Mouse (Mus musculus) forebrain, embryonic 13.5 days (tissue): ENCODE measurements around the gene Baiap2. TPM values are rescaled to one million over a fixed set of nuclear protein-coding genes. Genes with fewer than 3 reads are reported as not detected.

ENCODE experiments used
- ATAC-seq: fragments of 200-750 bp; cut with Nextera tagmentation; 2 replicates; pipeline ENCODE4 v1.8.0; 2017
- H3K27ac ChIP-seq: fragments of 300-500 bp; sonication (generic); 2 replicates; pipeline ENCODE4 v1.5.1; 2015; ENCODE audit warnings: inconsistent platforms, mild to moderate bottlenecking, moderate library complexity
- H3K27me3 ChIP-seq: fragments of 300-500 bp; sonication (generic); 2 replicates; pipeline ENCODE4 v1.6.1; 2015; ENCODE audit warnings: mild to moderate bottlenecking, inconsistent platforms
- H3K36me3 ChIP-seq: fragments of 300-500 bp; sonication (generic); 2 replicates; pipeline ENCODE4 v1.6.1; 2015; ENCODE audit warnings: mild to moderate bottlenecking, inconsistent platforms; ENCODE audit not compliant: poor library complexity, severe bottlenecking
- H3K4me1 ChIP-seq: fragments of 300-500 bp; sonication (generic); 2 replicates; pipeline ENCODE4 v1.6.1; 2015; ENCODE audit warnings: inconsistent platforms
- H3K4me2 ChIP-seq: fragments of 300-500 bp; sonication (generic); 2 replicates; pipeline ENCODE4 v1.6.1; 2015; ENCODE audit warnings: inconsistent platforms, mild to moderate bottlenecking, moderate library complexity
- H3K4me3 ChIP-seq: fragments of 300-500 bp; sonication (generic); 2 replicates; pipeline ENCODE4 v1.5.1; 2015; ENCODE audit warnings: mild to moderate bottlenecking, inconsistent platforms
- H3K9ac ChIP-seq: fragments of 300-500 bp; sonication (generic); 2 replicates; pipeline ENCODE4 v1.6.1; 2015; ENCODE audit warnings: mild to moderate bottlenecking, inconsistent platforms
- H3K9me3 ChIP-seq: fragments of 300-500 bp; sonication (generic); replicated peaks from 2 replicates; pipeline ENCODE4 v1.6.1; 2016; ENCODE audit warnings: inconsistent platforms
- WGBS: fragments of 180-500 bp; shearing (Covaris S2); methylation state at CpG from one replicate; pipeline ENCODE4 v1.1.7; 2015; 5-methylcytosine and 5-hydroxymethylcytosine counted together
- polyA plus RNA-seq: library from polyadenylated mRNA; unstranded; fragments of >200 nt; fragmentation: Nextera tagmentation; extraction: Ambion mirVana; gene quantifications from 2 replicates; pipeline ENCODE4 v1.2.1, GENCODE M21; 2015

The Baiap2 gene
- polyA plus RNA-seq, 1 experiment from 2014 or later = 14.2 TPM

DNA sequence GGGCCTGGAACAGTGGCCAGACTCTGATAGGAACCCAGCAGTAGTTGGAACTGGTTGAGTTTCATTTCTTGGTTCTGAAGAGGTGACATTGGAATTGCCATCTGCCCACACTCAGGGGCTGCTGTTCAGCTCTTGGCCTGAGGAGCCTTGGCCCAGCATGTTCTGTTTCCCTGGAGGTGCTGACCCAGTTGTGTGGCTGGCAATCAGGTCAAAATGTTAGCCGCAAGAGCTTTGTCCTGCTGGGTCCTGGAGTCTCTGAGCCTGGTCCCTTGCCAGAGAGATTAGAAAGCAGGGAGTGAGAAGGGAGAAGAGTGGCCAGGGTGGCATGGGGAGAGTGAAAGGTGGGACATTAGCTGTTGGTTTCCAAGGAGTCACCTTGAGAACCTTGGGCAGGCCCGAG is 6.2 kb downstream of the Baiap2 start:
- H3K4me3 ChIP-seq = no peak overlapping the region
- 0 out of 2 replicates have a peak, but pooled peaks cover 2% of the 10 kb centered on the region for H3K27me3 ChIP-seq
- no peak for ATAC-seq
- no peaks in the 10 kb centered on the region for H3K36me3 ChIP-seq
- no peak overlapping the region for H3K9ac ChIP-seq
- WGBS = 86% methylated on average over 2 of the region's 2 CpGs
- no peak overlapping the region for H3K27ac ChIP-seq
- H3K9me3 ChIP-seq = no peaks in the 10 kb centered on the region
- H3K4me2 ChIP-seq = no peak overlapping the region
- H3K4me1 ChIP-seq = peaks cover 27% of the 10 kb centered on the region

DNA sequence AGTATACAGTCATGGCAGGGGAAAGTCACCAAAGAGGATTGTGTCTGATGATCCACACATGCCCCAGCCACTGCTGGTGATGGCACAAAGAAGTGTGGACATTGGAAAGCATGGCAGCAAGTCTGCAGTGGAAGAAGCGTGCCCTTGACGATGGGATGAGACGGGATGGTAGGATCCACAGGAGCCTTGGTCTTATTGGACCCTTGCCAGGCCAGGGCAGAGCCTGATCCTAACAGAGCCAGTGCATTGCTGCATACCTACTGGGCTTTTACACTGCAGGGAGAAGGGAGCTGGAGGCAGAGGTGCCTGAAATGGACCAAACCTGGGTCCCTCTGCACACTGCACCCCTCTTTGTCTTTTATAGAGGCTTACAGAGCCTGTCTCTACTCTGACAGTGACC is 8.0 kb downstream of the Baiap2 start:
- 92% methylated on average over 3 of the region's 3 CpGs for WGBS
- no peaks in the 10 kb centered on the region for H3K9me3 ChIP-seq
- ATAC-seq = no peak
- no peak overlapping the region for H3K4me2 ChIP-seq
- peaks cover 9% of the 10 kb centered on the region for H3K4me1 ChIP-seq
- no peaks in the 10 kb centered on the region for H3K36me3 ChIP-seq
- no peaks in the 10 kb centered on the region for H3K27me3 ChIP-seq
- H3K27ac ChIP-seq = no peak overlapping the region
- H3K9ac ChIP-seq = no peak overlapping the region
- H3K4me3 ChIP-seq = no peak overlapping the region

DNA sequence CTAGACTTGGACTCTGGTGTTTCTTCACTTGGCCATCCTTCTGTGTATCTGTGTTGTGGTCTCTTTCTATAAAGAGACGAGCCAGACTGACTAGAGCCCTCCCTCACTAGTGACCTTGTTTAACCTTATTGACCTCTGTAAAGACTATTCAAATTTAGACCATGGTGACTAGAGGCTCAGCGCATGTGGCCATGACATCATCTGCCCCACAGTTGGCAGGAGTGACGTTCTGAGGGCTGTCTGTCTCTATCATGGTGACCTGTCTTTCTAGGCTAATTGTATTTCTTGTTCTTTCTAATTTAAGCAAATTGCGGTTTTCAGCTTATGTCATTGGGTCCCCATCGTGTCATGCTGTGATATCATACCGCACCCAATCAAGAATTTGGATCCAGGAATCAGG is 8.8 kb downstream of the Baiap2 start:
- WGBS = 89% methylated on average over 6 of the region's 6 CpGs
- H3K36me3 ChIP-seq = no peaks in the 10 kb centered on the region
- ATAC-seq = no peak
- no peaks in the 10 kb centered on the region for H3K9me3 ChIP-seq
- peaks cover 8% of the 10 kb centered on the region for H3K4me1 ChIP-seq
- H3K9ac ChIP-seq = no peak overlapping the region
- no peak overlapping the region for H3K4me3 ChIP-seq
- no peak overlapping the region for H3K4me2 ChIP-seq
- no peak overlapping the region for H3K27ac ChIP-seq
- H3K27me3 ChIP-seq = no peaks in the 10 kb centered on the region

DNA sequence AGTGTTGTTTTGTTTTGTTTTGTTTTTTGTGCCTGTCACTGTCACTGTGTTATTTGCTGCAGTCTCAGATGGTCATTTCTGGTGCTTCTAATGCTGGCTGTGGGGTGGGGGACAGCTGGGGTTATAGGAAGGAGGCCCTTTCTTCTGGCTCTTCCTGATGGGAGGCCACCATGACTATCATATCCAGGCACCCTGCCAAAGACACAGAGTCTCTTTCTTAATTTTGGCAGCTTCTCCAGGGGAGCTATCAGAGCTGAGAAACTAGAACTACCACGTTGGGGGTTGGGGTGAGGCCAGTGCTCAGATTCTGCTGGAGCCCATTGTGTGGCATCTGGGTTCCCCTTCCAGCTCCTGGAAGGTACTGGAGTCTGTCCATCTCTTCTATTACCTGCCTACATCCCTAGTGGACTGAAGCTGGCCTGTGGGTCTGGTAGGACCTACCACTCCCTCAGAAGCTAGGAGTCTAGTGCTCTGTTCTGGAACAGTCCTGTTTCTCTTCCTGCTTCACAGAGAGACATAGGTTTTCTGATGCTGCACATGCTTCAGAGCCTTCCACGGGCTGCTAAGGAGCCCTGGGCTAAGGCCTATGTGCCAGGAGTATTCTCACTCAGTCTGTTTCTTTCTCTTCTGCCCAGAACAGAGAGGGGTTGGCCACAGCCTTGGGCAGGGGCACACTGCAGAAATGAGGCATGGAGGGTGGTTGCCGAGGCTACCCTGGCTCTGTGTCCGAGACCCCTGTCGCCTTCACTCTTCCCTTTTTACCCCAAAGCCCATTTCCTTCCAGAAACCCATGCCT is 10.1 kb downstream of the Baiap2 start:
- 73% methylated on average over 5 of the region's 5 CpGs for WGBS
- H3K27ac ChIP-seq = no peak overlapping the region
- no peaks in the 10 kb centered on the region for H3K9me3 ChIP-seq
- H3K27me3 ChIP-seq = no peaks in the 10 kb centered on the region
- H3K4me2 ChIP-seq = no peak overlapping the region
- H3K36me3 ChIP-seq = no peaks in the 10 kb centered on the region
- no peak overlapping the region for H3K9ac ChIP-seq
- H3K4me1 ChIP-seq = peaks cover 8% of the 10 kb centered on the region
- H3K4me3 ChIP-seq = no peak overlapping the region
- no peak for ATAC-seq

DNA sequence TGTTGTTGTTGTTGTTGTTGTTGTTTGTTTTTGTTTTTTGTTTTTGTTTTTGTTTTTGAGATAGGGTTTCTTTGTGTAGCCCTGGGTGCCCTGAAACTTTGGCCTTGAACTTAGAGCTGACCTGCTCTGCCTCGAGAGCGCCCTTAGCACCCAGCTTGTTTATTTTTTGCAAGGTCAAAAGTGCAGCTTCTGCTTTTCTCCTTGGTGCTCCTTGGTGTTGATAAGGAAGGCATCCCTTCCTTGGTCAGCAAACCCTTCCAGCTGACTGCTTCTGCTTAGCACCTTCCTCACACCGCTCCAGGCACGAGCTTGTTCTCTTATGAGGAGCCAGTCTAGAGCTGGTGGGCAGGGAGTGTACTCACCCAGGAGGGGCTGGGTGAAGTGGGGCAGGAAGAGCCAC is 11.7 kb downstream of the Baiap2 start:
- Histone ChIP-seq H3K9me3 (no peaks in the 10 kb centered on the region), H3K36me3 (no peaks in the 10 kb centered on the region), H3K27ac (no peak overlapping the region), H3K27me3 (no peaks in the 10 kb centered on the region), H3K4me1 (peaks cover 10% of the 10 kb centered on the region), H3K9ac (no peak overlapping the region), H3K4me3 (no peak overlapping the region), H3K4me2 (no peak overlapping the region)
- 93% methylated on average over 4 of the region's 4 CpGs for WGBS
- no peak for ATAC-seq

DNA sequence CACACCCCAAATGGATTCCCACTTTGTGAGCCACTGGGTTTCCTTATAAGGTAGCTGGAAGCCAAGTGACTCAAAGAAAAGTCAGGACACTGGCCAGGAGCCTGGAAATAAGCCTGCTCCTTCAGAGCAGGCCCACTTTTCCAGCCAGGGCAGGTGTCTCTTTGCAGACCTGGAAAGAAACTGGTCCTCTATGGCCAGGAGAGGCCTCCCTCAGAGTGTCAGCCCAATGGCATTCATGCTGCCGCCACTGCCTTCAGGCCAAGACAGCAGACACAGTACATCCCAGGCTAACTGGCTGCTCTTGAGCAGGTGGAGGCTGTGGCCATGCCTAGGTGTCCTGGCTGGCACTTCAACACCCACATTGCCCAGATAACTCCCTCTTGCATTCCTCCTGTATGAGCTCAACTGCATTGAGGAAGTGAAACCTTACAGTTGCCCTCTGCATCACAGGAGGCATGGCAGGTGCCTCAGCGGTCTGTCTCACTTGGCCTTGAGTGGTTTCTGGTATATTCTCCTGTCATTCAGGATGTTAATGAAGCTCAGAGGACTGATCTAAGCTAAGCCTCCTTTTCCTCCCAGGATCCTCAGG is 12.3 kb downstream of the Baiap2 start:
- ATAC-seq = no peak
- no peak overlapping the region for H3K9ac ChIP-seq
- WGBS = 84% methylated on average over 2 of the region's 2 CpGs
- H3K9me3 ChIP-seq = no peaks in the 10 kb centered on the region
- no peak overlapping the region for H3K4me2 ChIP-seq
- H3K4me3 ChIP-seq = no peak overlapping the region
- peaks cover 10% of the 10 kb centered on the region for H3K4me1 ChIP-seq
- H3K27ac ChIP-seq = no peak overlapping the region
- no peaks in the 10 kb centered on the region for H3K36me3 ChIP-seq
- no peaks in the 10 kb centered on the region for H3K27me3 ChIP-seq

DNA sequence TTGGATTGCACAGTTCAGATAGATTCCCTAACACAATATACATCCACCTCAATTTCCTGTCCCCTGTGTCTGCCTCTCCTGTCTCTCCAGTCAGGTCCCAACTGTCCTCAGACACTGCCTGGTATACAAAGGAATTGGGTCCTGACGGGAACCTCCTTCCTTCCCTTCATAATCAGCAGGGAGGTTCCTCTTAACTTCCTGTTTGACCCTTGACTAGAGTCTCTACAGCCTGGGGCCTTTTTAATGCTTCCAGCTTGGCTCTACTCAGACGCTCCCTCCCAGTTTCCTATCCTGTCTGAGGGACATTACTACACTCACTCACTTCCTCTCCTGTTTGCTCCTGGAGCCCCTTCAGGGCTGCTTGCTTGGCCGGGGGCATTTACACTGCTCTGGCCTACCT is 12.9 kb downstream of the Baiap2 start:
- Histone ChIP-seq H3K27me3 (no peaks in the 10 kb centered on the region), H3K9me3 (no peaks in the 10 kb centered on the region), H3K27ac (no peak overlapping the region), H3K36me3 (no peaks in the 10 kb centered on the region), H3K9ac (no peak overlapping the region), H3K4me1 (peaks cover 10% of the 10 kb centered on the region), H3K4me3 (no peak overlapping the region), H3K4me2 (no peak overlapping the region)
- ATAC-seq = no peak
- 77% methylated on average over 3 of the region's 3 CpGs for whole genome bisulfite sequencing

DNA sequence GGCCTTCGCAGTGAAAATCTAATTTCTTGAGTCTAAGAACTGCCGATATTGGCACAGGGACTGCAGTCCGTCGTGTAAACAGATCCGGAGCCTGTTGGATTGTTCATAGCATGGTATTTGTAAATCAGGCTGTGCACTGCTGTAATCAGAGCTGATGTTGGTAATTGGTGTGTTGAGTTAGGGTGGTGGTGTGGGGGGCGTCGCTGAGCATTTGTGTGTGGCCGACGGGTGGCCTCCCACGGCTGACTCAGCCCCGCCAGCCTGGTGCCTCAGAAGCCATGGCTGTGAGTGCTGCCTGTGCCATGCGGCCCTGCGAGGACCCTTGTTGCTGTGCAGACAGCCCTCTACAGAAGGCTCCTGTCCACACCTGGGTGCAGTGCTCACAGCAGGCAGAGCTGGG is 14.0 kb downstream of the Baiap2 start:
- peaks cover 10% of the 10 kb centered on the region for H3K4me1 ChIP-seq
- WGBS = 77% methylated on average over 13 of the region's 13 CpGs
- H3K27me3 ChIP-seq = no peaks in the 10 kb centered on the region
- ATAC-seq = no peak
- H3K36me3 ChIP-seq = no peaks in the 10 kb centered on the region
- H3K4me2 ChIP-seq = no peak overlapping the region
- no peak overlapping the region for H3K4me3 ChIP-seq
- no peaks in the 10 kb centered on the region for H3K9me3 ChIP-seq
- no peak overlapping the region for H3K9ac ChIP-seq
- H3K27ac ChIP-seq = no peak overlapping the region

DNA sequence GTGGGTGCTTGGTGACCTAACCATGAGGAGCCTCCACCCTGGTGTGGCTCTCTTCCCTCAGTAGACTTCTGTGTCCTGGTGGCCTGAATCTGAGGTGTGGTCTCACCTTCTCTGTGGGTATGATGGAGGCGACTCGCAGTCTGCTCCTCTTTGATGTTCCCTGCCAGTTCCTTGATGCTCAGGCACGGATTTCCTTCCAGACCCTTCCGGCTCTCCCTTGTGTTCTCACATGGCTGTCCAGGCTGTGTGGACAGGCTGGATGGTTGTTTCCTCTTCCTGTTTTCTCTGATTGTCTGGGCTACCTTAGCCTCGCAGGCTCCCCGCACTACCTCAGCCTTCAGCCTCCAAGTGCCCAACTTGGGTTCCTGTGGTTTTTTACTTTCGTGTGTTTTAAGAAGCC is 16.3 kb downstream of the Baiap2 start:
- H3K9ac ChIP-seq = no peak overlapping the region
- H3K4me2 ChIP-seq = no peak overlapping the region
- no peaks in the 10 kb centered on the region for H3K36me3 ChIP-seq
- H3K4me1 ChIP-seq = 0 out of 2 replicates have a peak, but pooled peaks cover 3% of the 10 kb centered on the region
- H3K27ac ChIP-seq = no peak overlapping the region
- WGBS = 93% methylated on average over 7 of the region's 7 CpGs
- H3K27me3 ChIP-seq = no peaks in the 10 kb centered on the region
- no peaks in the 10 kb centered on the region for H3K9me3 ChIP-seq
- ATAC-seq = no peak
- no peak overlapping the region for H3K4me3 ChIP-seq

DNA sequence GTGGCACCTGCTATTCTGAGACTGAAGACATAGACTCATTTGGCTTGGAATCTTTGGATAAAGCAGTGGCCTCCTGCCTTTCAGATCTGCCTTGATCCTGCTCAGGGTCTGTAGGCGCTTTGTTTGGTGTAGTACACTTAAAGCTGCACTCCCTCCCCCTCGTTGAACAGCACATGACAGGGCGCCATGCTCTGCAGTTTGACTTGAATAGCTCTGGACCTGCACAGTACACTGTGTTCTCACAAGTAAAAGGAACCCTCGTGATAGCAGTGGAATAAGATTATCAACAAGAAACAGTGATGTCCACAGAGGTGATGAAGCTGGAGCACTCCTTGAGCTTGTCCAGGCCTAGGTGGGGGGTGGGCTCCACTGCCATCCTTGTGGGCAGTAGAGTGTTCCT is 17.2 kb downstream of the Baiap2 start:
- H3K27me3 ChIP-seq = no peaks in the 10 kb centered on the region
- no peak overlapping the region for H3K4me3 ChIP-seq
- H3K9ac ChIP-seq = no peak overlapping the region
- WGBS = 66% methylated on average over 4 of the region's 4 CpGs
- no peak overlapping the region for H3K27ac ChIP-seq
- no peaks in the 10 kb centered on the region for H3K9me3 ChIP-seq
- no peak overlapping the region for H3K4me2 ChIP-seq
- no peaks in the 10 kb centered on the region for H3K36me3 ChIP-seq
- H3K4me1 ChIP-seq = peaks cover 9% of the 10 kb centered on the region
- no peak for ATAC-seq

DNA sequence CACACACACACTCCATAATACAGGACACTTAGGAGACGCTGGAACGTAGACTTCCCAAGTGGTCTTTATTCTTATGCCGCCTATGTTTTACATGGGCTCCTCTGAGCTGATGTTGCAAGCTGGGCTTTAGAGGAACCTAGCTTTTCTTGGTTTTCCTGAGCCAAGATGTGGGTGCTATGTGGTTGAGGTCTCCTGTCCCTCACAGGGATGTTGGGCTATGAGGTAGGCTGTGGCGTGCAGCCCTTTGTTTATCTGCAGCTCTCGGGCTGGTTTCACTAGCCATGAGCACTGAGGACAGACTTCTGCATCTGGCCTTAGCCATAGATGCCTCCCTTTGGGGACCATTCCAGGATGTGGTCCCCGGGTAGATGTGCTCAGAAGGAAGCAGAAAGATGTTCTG is 18.1 kb downstream of the Baiap2 start:
- H3K4me2 ChIP-seq = no peak overlapping the region
- no peak for ATAC-seq

DNA sequence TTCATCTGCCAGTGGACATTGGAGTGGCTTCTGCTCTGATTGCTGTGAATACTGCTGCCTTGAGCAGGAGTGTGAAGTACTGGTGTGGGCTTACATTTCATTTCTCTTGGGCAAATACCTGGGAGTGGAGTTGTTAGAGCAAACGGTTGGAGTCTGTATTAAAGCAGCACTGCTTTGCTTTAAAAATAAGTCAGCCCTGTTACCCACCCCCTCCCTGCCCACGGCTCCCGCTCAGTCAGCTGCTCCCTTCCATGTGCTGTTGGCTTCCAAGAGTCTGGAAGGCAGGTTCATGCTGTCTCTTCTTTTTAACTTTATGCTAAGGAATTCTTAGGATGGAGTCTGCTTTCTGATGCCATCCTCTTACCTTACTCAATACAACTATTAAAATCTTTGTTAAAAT is 18.9 kb downstream of the Baiap2 start:
- ATAC-seq = no peak
- Histone ChIP-seq H3K27me3 (no peaks in the 10 kb centered on the region), H3K36me3 (no peaks in the 10 kb centered on the region)

More for the DNA sequence above, 18.1 kb downstream of the Baiap2 start:
- Histone ChIP-seq H3K4me1 (peaks cover 15% of the 10 kb centered on the region), H3K4me3 (no peak overlapping the region), H3K36me3 (no peaks in the 10 kb centered on the region), H3K27ac (no peak overlapping the region), H3K9ac (no peak overlapping the region), H3K9me3 (no peaks in the 10 kb centered on the region), H3K27me3 (no peaks in the 10 kb centered on the region)
- WGBS = 94% methylated on average over 6 of the region's 6 CpGs

More for the DNA sequence above, 18.9 kb downstream of the Baiap2 start:
- Histone ChIP-seq H3K4me2 (no peak overlapping the region), H3K9ac (no peak overlapping the region), H3K4me1 (peaks cover 15% of the 10 kb centered on the region), H3K4me3 (no peak overlapping the region), H3K9me3 (no peaks in the 10 kb centered on the region), H3K27ac (no peak overlapping the region)
- WGBS = 80% methylated on average over 3 of the region's 3 CpGs
